Mouse (Mus musculus) fibroblast of lung, adult 2 months (primary cell): ENCODE measurements at regions not wholly inside any gene's neighbourhood (a gene's known extent, or its start where the extent isn't known, plus 50 kb on each side); places are given as distances from the start of the nearest gene placed in this dataset.

Experiments
- DNase-seq: peaks from one replicate; pipeline ENCODE4 v3.0.0-alpha.2; 2011; ENCODE audit warnings: low read depth

GRCm38 (mm10) chr3:64898610-64899009 is 54.0 kb upstream of the Vmn2r7 start:
- no peak for DNase-seq

- no peak for DNase-seq
These were observed 56.8 kb upstream of the Vmn2r7 start for GRCm38 (mm10) chr3:64901317-64901892.

GRCm38 (mm10) chr3:64949307-64949706 is 104.7 kb upstream of the Vmn2r7 start:
- no peak for DNase-seq

- no peak for DNase-seq
These were observed 120.3 kb upstream of the Vmn2r7 start for GRCm38 (mm10) chr3:64964667-64965415.

DNA sequence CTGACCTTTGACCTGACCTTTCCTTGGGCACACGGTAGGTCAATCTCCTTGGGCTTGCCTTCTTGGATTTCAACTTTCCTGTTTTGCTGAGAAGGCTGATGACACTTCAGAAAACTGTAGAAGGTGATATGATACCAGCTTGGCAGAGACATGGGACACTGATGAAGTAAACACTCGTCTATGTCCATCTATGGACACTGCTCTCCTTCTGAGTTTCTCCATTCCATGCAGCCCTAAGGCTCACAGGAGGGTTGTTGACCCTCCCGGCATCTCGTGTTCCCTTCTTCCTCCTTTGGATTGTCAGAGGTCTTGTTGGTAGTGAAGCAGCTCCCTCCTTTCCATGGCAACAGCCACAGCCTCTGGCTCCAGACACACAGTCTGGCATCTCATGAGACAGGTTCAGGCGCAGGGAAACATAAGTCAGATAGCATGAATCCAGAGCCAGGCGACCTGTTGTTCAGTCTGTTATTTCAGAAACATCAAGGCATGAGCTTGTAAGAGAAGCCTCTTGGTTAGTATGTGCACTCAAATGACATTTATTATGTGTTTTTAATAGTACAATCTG is 120.9 kb upstream of the Vmn2r7 start:
- no peak for DNase-seq

- no peak for DNase-seq
These were observed 123.7 kb upstream of the Vmn2r7 start for GRCm38 (mm10) chr3:64968275-64968674.

GRCm38 (mm10) chr3:64984369-64984768 is 124.8 kb upstream of the Kcnab1 start:
- no peak for DNase-seq

GRCm38 (mm10) chr3:64987665-64988064 is 121.5 kb upstream of the Kcnab1 start:
- DNase-seq = no peak

DNA sequence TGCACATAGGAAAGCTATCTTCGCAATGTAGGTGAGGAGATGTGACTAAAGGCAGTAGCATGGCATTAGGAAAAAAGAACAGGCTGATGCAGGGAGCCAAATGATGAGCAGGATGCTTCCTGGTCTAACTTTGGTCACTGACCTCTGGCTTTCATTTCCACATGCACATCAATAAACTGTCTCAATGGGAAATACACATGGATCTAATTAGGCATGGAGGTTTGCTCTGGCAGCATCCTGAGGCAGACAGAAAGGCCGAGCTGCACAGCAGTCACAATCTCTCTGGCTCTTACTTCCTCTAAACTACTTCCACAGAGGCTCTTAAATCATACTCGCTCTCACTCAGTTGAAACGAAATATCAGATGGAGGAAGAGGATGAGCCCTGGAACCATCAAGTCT is 112.7 kb upstream of the Kcnab1 start:
- no peak for DNase-seq

GRCm38 (mm10) chr3:64997552-64997951 is 111.6 kb upstream of the Kcnab1 start:
- no peak for DNase-seq

DNA sequence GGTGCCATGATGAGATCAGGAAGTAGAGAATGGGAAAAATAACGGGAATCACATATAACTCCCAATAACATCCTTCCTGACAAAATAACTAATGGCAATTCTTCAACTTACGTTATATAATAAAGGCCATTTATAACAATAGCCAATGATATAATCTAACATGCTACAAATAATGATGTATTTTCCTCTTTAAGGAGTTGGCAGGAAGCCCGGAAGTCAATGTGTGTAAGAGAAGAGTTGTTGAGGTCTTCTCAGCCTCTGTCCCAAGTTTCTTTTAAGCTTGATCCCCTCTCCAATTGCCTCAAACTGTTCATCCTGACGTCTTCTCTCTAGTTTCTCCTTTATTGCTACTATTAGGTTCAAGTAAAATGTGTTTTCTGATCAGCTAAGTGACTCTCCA is 108.1 kb upstream of the Kcnab1 start:
- no peak for DNase-seq

DNA sequence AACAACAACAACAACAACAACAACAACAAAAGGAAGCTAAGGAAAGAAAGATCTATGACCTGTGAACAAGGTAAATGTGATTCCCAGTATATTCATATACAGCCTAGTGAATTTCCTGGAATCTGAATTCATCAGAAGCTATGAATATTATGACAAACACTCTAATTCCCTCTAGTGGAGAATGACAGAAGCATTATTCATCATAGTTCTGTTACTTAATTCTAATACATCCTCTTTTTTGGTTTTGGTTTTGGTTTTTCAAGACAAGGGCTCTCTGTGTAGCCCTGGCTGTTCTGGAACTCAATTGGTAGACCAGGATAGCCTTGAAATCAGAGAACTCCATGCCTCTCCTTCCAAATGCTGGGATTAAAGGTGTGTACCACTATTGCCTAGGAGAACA is 106.6 kb upstream of the Kcnab1 start:
- no peak for DNase-seq

DNA sequence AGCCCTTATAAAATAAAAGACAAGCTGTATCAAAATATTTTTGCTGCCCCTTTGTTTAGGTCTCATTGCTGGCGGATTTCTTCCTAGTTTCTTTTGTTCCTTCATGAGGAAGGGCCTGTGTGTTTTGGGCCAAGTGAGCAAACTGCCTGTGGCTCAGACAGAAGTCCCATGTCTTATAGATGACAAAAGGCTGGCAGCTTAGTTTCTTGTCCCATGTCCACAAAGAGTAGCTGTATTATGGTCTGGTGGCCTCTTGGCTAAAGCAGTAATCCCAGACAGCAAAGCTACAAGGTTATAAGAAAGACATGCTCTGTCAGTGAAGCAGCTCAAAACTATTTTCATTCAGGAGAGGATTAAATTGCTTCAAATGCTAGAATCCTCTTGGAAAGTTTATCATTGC is 103.1 kb upstream of the Kcnab1 start:
- DNase-seq = no peak

DNA sequence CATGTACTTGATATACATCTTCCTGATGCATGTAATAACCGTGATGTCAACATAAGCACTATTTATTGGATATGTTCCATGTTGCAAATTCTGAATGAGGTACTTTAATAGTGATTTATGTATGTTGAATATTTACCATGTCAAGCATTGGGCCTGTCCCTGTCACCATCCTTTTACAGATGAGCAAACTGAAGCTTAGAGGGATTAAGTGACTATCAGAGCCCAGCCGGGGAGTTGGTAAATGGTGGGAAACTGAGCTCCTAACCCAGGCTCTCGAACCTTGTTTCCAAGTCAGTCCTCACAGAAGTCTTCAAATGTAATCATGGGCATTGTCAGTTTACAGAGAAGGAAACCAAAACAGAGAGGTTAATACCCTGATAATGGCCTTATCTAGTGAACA is 102.6 kb upstream of the Kcnab1 start:
- no peak for DNase-seq

- no peak for DNase-seq
These were observed 85.3 kb upstream of the Kcnab1 start for GRCm38 (mm10) chr3:65023876-65024275.

DNA sequence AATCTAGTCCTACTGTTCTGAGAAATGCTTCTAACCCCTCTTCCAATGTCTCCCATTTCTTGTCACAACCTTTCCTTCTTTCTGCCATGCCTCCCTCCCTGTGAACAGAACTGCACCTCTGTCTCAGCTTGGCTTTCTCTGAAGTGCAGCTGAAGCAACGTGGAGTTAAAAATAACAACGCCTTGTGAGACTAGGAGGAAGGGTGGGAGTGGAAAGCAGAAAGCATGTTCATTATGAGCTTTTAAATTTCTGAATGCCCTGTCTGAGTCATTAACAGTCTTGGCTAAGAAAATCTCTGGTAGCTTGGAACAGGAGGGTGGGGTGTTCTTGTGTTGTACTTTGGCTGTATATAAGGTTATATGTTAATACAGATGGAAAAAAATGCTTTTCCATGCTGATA is 71.6 kb upstream of the Kcnab1 start:
- no peak for DNase-seq

GRCm38 (mm10) chr3:65047879-65048278 is 61.3 kb upstream of the Kcnab1 start:
- no peak for DNase-seq

DNA sequence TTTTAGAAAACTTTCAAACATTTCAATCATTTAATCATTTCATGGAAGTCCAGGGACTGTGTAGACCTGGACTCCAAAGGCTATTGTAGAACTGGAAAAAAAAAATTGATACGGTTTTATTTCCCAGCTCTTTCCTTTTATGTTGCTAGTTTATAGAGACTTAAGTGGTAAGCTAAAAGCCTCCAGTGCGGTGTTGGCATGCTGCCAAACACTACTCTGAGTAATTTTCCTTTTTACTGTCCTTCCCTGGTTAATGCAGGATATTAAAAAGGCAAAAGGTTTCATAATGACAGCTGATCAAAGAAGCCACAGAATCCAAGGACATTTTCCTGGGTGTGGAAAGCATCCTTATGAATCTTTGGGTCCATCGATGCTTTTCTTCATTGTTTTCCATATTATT is 53.8 kb upstream of the Kcnab1 start:
- DNase-seq = peak; percentile 14
